Mouse (Mus musculus): ENCODE data around the gene Slc5a3. TPM values are rescaled to one million over a fixed set of nuclear protein-coding genes. Genes with fewer than 3 reads are reported as not detected.

Slc5a3 gene
- total and polyA plus RNA-seq, 3 experiments: 1.7 to 4.1 (median 2.2) TPM

- H3K4me3 ChIP-seq (replicated peaks in 1 of 3; ENCODE audit: low read depth in 2 of 3, low read length in 2 of 3, poor library complexity in 1 of 3): no peak overlapping the region
- no peaks in the 10 kb centered on the region for H3K27me3 ChIP-seq (replicated peaks)
- no peak for DNase-seq (ENCODE audit: extremely low read depth)
- H3K4me2 ChIP-seq (ENCODE audit: insufficient read depth, low read depth, poor library complexity, severe bottlenecking): no peak overlapping the region
- peaks cover 2 to 50% of the 10 kb centered on the region in 2 experiments; a peak in 3 of 4 replicates for H3K4me1 ChIP-seq (ENCODE audit: control insufficient read depth in 1 of 2, insufficient read depth in 2 of 2)
- no peak overlapping the region for H3K9ac ChIP-seq (ENCODE audit: insufficient read depth, low read depth)
- in situ Hi-C loops (cut with MboI; ENCODE audit: low pct_ligation_motif_present, low pct_unique_long_range_greater_than_20kb, low sequenced_read_pairs) (no loop called here), dilution Hi-C loops (cut with MboI; ENCODE audit: extremely low pct_ligation_motif_present, extremely low pct_unique_long_range_greater_than_20kb, low sequenced_read_pairs) (no loop called here)
- H3K27ac ChIP-seq (ENCODE audit: insufficient read depth, low read depth): no peak overlapping the region
- TF ChIP-seq MAX (IDR thresholded peaks at IDR 0.05; ENCODE audit: low read length) (no peak), CTCF (conservative IDR thresholded peaks at IDR 0.05 in 1 of 2, IDR thresholded peaks at IDR 0.05 in 1 of 2; ENCODE audit: low read depth in 2 of 2, low read length in 2 of 2) (0 out of 4 replicates have a peak, but pooled peaks of 1 of the 2 experiments have one; percentile 8), ETS1 (conservative IDR thresholded peaks at IDR 0.05; ENCODE audit: low read depth, low read length) (no peak)
- no peaks in the 10 kb centered on the region for H3K9me3 ChIP-seq (replicated peaks; ENCODE audit: low read length)
- 0 out of 2 replicates have a peak, but pooled peaks cover 3% of the 10 kb centered on the region for H3K79me2 ChIP-seq (replicated peaks; ENCODE audit: control insufficient read depth, extremely low read depth, insufficient read depth, poor library complexity, severe bottlenecking)
- H3K36me3 ChIP-seq (replicated peaks in 1 of 2; ENCODE audit: control insufficient read depth in 1 of 2, insufficient read depth in 1 of 2, low read length in 1 of 2): peaks cover 7 to 57% of the 10 kb centered on the region in 2 experiments
Observed at GRCm38 (mm10) chr16:92060213-92060612, 2.1 kb downstream of the Slc5a3 start.

GRCm38 (mm10) chr16:92061586-92061985 lies 3.5 kb downstream of the Slc5a3 start:
- Histone ChIP-seq H3K4me1 (ENCODE audit: control insufficient read depth in 1 of 2, insufficient read depth in 2 of 2) (peaks cover 2 to 64% of the 10 kb centered on the region in 2 experiments; a peak in 3 of 4 replicates), H3K9me3 (replicated peaks; ENCODE audit: low read length) (no peaks in the 10 kb centered on the region), H3K36me3 (replicated peaks in 1 of 2; ENCODE audit: control insufficient read depth in 1 of 2, insufficient read depth in 1 of 2, low read length in 1 of 2) (peaks cover 12 to 71% of the 10 kb centered on the region in 2 experiments), H3K27me3 (replicated peaks) (no peaks in the 10 kb centered on the region), H3K4me2 (ENCODE audit: insufficient read depth, low read depth, poor library complexity, severe bottlenecking) (no peak overlapping the region), H3K4me3 (replicated peaks in 1 of 3; ENCODE audit: low read depth in 2 of 3, low read length in 2 of 3, poor library complexity in 1 of 3) (no peak overlapping the region), H3K79me2 (replicated peaks; ENCODE audit: control insufficient read depth, extremely low read depth, insufficient read depth, poor library complexity, severe bottlenecking) (0 out of 2 replicates have a peak, but pooled peaks cover 3% of the 10 kb centered on the region), H3K27ac (ENCODE audit: insufficient read depth, low read depth) (no peak overlapping the region), H3K9ac (ENCODE audit: insufficient read depth, low read depth) (no peak overlapping the region)
- in situ Hi-C loops (cut with MboI; ENCODE audit: low pct_ligation_motif_present, low pct_unique_long_range_greater_than_20kb, low sequenced_read_pairs): no loop called here
- TF ChIP-seq JUN (IDR thresholded peaks at IDR 0.05; ENCODE audit: insufficient read depth, low read depth, low read length) (no peak), JUND (conservative IDR thresholded peaks at IDR 0.05; ENCODE audit: low read depth, low read length) (no peak), ZNF384 (IDR thresholded peaks at IDR 0.05; ENCODE audit: low read depth, low read length) (no peak)
- dilution Hi-C loops (cut with MboI; ENCODE audit: extremely low pct_ligation_motif_present, extremely low pct_unique_long_range_greater_than_20kb, low sequenced_read_pairs): no loop called here
- DNase-seq (ENCODE audit: extremely low read depth): no peak

GRCm38 (mm10) chr16:92062832-92063231 lies 4.7 kb downstream of the Slc5a3 start:
- Histone ChIP-seq H3K4me1 (ENCODE audit: control insufficient read depth in 1 of 2, insufficient read depth in 2 of 2) (peaks cover 2 to 66% of the 10 kb centered on the region in 2 experiments; a peak in 3 of 4 replicates), H3K27me3 (replicated peaks) (no peaks in the 10 kb centered on the region), H3K79me2 (replicated peaks; ENCODE audit: control insufficient read depth, extremely low read depth, insufficient read depth, poor library complexity, severe bottlenecking) (0 out of 2 replicates have a peak, but pooled peaks cover 3% of the 10 kb centered on the region), H3K36me3 (replicated peaks in 1 of 2; ENCODE audit: control insufficient read depth in 1 of 2, insufficient read depth in 1 of 2, low read length in 1 of 2) (peaks cover 21 to 82% of the 10 kb centered on the region in 2 experiments), H3K4me3 (replicated peaks in 1 of 3; ENCODE audit: low read depth in 2 of 3, low read length in 2 of 3, poor library complexity in 1 of 3) (no peak overlapping the region), H3K9ac (ENCODE audit: insufficient read depth, low read depth) (no peak overlapping the region), H3K27ac (ENCODE audit: insufficient read depth, low read depth) (no peak overlapping the region), H3K9me3 (replicated peaks; ENCODE audit: low read length) (no peaks in the 10 kb centered on the region), H3K4me2 (ENCODE audit: insufficient read depth, low read depth, poor library complexity, severe bottlenecking) (no peak overlapping the region)
- dilution Hi-C loops (cut with MboI; ENCODE audit: extremely low pct_ligation_motif_present, extremely low pct_unique_long_range_greater_than_20kb, low sequenced_read_pairs): no loop called here
- peak; percentile 11; the same call in 1 of the 2 replicates for TF ChIP-seq SMC3 (IDR thresholded peaks at IDR 0.05; ENCODE audit: low read depth, low read length)
- TF ChIP-seq CHD2 (IDR thresholded peaks at IDR 0.05; ENCODE audit: low read length): no peak
- TF ChIP-seq MEF2A (IDR thresholded peaks at IDR 0.05; ENCODE audit: borderline replicate concordance, low read depth, low read length): no peak
- TF ChIP-seq CTCF (conservative IDR thresholded peaks at IDR 0.05 in 1 of 2, IDR thresholded peaks at IDR 0.05 in 1 of 2; ENCODE audit: low read depth in 2 of 2, low read length in 2 of 2): peak in 1 of 2 experiments; percentile 48; a peak in 2 of 4 replicates
- in situ Hi-C loops (cut with MboI; ENCODE audit: low pct_ligation_motif_present, low pct_unique_long_range_greater_than_20kb, low sequenced_read_pairs): no loop called here
- DNase-seq (ENCODE audit: extremely low read depth): no peak

All from CH12.LX (cell line).